Mouse (Mus musculus): ENCODE measurements at regions not wholly inside any gene's neighbourhood (a gene's known extent, or its start where the extent isn't known, plus 50 kb on each side); places are given as distances from the start of the nearest gene placed in this dataset.
A peak's percentile ranks its signal among the peaks of the same experiment; 100 is the strongest.

GRCm38 (mm10) chr2:56025059-56025458, 589.3 kb downstream of the Kcnj3 start:
- H3K4me1 ChIP-seq: no peaks in the 10 kb centered on the region
- H3K9me3 ChIP-seq: no peaks in the 10 kb centered on the region
- no peak overlapping the region for H3K4me2 ChIP-seq (replicated peaks)
- no peaks in the 10 kb centered on the region for H3K36me3 ChIP-seq
- H3K4me3 ChIP-seq: no peak overlapping the region
- 4% methylated on average over 5 of the region's 5 CpGs for WGBS
- no peak overlapping the region for H3K27ac ChIP-seq (replicated peaks)
- peak; percentile 95 for ATAC-seq (replicated peaks)
- H3K27me3 ChIP-seq: no peaks in the 10 kb centered on the region
- H3K9ac ChIP-seq (replicated peaks): no peak overlapping the region

- Histone ChIP-seq H3K36me3 (no peaks in the 10 kb centered on the region), H3K4me1 (no peaks in the 10 kb centered on the region), H3K4me2 (replicated peaks) (no peak overlapping the region), H3K4me3 (no peak overlapping the region), H3K9me3 (no peaks in the 10 kb centered on the region), H3K9ac (replicated peaks) (no peak overlapping the region), H3K27ac (replicated peaks) (no peak overlapping the region), H3K27me3 (no peaks in the 10 kb centered on the region)
- WGBS: 88% methylated on average over 2 of the region's 2 CpGs
- ATAC-seq (replicated peaks): no peak
Measured at GRCm38 (mm10) chr2:56028958-56029357, 593.2 kb downstream of the Kcnj3 start.

Data from forebrain, embryonic 15.5 days (tissue).